Comparison of ENCODE assay signal across 8 mouse cellular contexts in the genomic region with DNA sequence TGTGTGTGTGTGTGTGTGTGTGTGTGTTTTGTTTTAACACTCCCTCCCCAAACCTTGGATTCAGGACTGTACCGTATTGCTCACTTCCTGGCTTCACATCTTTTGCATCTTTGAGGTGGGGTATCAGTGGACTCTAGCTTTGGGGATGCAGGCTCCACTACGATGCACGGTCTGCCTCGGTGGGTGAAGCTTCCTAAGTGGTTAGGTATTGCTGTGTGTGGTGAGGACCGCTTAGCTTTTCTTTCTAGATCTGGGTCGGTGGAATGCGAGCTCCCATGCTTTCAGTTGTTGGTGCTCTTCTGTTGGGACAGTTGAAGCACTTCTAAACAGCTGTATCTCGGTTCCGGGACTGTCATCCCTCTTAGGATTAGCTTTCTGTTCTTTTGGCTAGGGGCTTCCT. TPM values are rescaled to one million over a fixed set of nuclear protein-coding genes. Genes with fewer than 3 reads are reported as not detected.
DNase-seq lines count a peak whose midpoint lies in the region; ATAC-seq and TF ChIP-seq lines count a peak whose summit lies in the region.

No protein-coding gene starts in this region.

- H3K4me1 ChIP-seq in testis, adult 2 months (ENCODE audit: control insufficient read depth, insufficient read depth, low read length) = peaks cover 10% of the 10 kb centered on the region
- peaks cover 38% of the 10 kb centered on the region for H3K4me1 ChIP-seq in limb, embryonic 13.5 days
- H3K4me1 ChIP-seq in stomach, embryonic 15.5 days = peaks cover 27% of the 10 kb centered on the region

- peak overlapping the region; percentile 89 for H3K4me2 ChIP-seq in limb, embryonic 13.5 days (replicated peaks)
- H3K4me2 ChIP-seq in stomach, embryonic 15.5 days = peak overlapping the region; percentile 72

- H3K36me3 ChIP-seq in testis, adult 2 months (ENCODE audit: control insufficient read depth, insufficient read depth, low read length) = no peaks in the 10 kb centered on the region; the same call in 1 of the 2 replicates
- H3K36me3 ChIP-seq in limb, embryonic 13.5 days = peaks cover 42% of the 10 kb centered on the region
- peaks cover 16% of the 10 kb centered on the region for H3K36me3 ChIP-seq in stomach, embryonic 15.5 days

- peak overlapping the region; percentile 98 for H3K27ac ChIP-seq in testis, adult 2 months (ENCODE audit: control insufficient read depth, insufficient read depth, low read depth, low read length)
- peak overlapping the region; percentile 97; the same call in 1 of the 2 replicates for H3K27ac ChIP-seq in limb, embryonic 13.5 days
- 0 out of 2 replicates have a peak overlapping the region, but pooled peaks have one; percentile 99 for H3K27ac ChIP-seq in stomach, embryonic 15.5 days

- peak overlapping the region; percentile 99 for H3K9ac ChIP-seq in limb, embryonic 13.5 days
- H3K9ac ChIP-seq in stomach, embryonic 15.5 days = peak overlapping the region; percentile 100

- no peak for TF ChIP-seq CTCF in testis, adult 2 months (IDR thresholded peaks at IDR 0.05; ENCODE audit: control insufficient read depth, insufficient read depth, insufficient replicate concordance, low read depth, low read length)

- peak; percentile 26 for DNase-seq in CD4-positive, CD25-positive, alpha-beta regulatory T cell, adult 2 months (ENCODE audit: low read depth, low spot score)
- DNase-seq in testis, postnatal 14 days (ENCODE audit: low spot score) = no peak

- WGBS in limb, embryonic 13.5 days = 18% methylated on average over 9 of the region's 9 CpGs
- WGBS in stomach, embryonic 15.5 days = 10% methylated on average over 9 of the region's 9 CpGs

- H3K9me3 ChIP-seq in limb, embryonic 13.5 days = no peaks in the 10 kb centered on the region
- H3K9me3 ChIP-seq in stomach, embryonic 15.5 days = no peaks in the 10 kb centered on the region

- no peak for TF ChIP-seq POLR2A in testis, adult 2 months (IDR thresholded peaks at IDR 0.05; ENCODE audit: control insufficient read depth, low read depth, low read length)

- H3K27me3 ChIP-seq in testis, adult 2 months (ENCODE audit: control insufficient read depth, insufficient read depth, low read length) = no peaks in the 10 kb centered on the region
- H3K27me3 ChIP-seq in limb, embryonic 13.5 days = no peaks in the 10 kb centered on the region
- H3K27me3 ChIP-seq in stomach, embryonic 15.5 days (replicated peaks) = no peaks in the 10 kb centered on the region

- H3K4me3 ChIP-seq in testis, adult 2 months (ENCODE audit: control insufficient read depth, low read depth, low read length) = peak overlapping the region; percentile 99
- H3K4me3 ChIP-seq in limb, embryonic 13.5 days = peak overlapping the region; percentile 98
- H3K4me3 ChIP-seq in stomach, embryonic 15.5 days (replicated peaks) = peak overlapping the region; percentile 98

- ATAC-seq in CD4-positive, CD25-positive, alpha-beta regulatory T cell, adult 4 months = no peak
- no peak for ATAC-seq in limb, embryonic 13.5 days (ENCODE audit: low FRiP score, low read depth)
- ATAC-seq in stomach, embryonic 15.5 days (ENCODE audit: insufficient read depth, low FRiP score, low read depth) = no peak
- no peak for ATAC-seq in cerebellum, adult (ENCODE audit: insufficient number of reproducible peaks, low FRiP score, low TSS enrichment)
- no peak for ATAC-seq in megakaryocyte progenitor cell, adult 5-6 weeks (replicated peaks; ENCODE audit: poor library complexity)

RNA-seq across cellular contexts. Expression of gene Cnot3, which starts 1.1 kb away (rescaled TPM):
- polyA plus RNA-seq in CD4-positive, CD25-positive, alpha-beta regulatory T cell, adult 4 months (2017; shearing (Covaris generic)) = 10 to 100 TPM; 30.3 to 50.6 TPM
- 26.3 and 27.1 TPM in 2 replicates for polyA plus RNA-seq in testis, adult 2 months (2012; rRNA removed)
- polyA plus RNA-seq in limb, embryonic 13.5 days (2015; fragmentation: Nextera tagmentation; extraction: Ambion mirVana) = 63.7 and 66.8 TPM in 2 replicates
- 44.6 and 46.4 TPM in 2 replicates for polyA plus RNA-seq in stomach, embryonic 15.5 days (2015; fragmentation: Nextera tagmentation; extraction: Ambion mirVana)
- total RNA-seq in megakaryocyte progenitor cell, adult 5-6 weeks (2015) = 114 and 122 TPM in 2 replicates
- total RNA-seq in megakaryocyte progenitor cell, adult 5-6 weeks (2017) = 20.0 and 25.3 TPM in 2 replicates

RNA-seq across cellular contexts. Expression of gene Prpf31, which starts 16.4 kb away (rescaled TPM):
- 100 to 1,000 TPM in 1 of 2 experiments, 10 to 100 TPM in 1; 95.1 to 114 TPM for polyA plus RNA-seq in CD4-positive, CD25-positive, alpha-beta regulatory T cell, adult 4 months (2017; shearing (Covaris generic))
- 24.8 and 26.4 TPM in 2 replicates for polyA plus RNA-seq in testis, adult 2 months (2012; rRNA removed)
- polyA plus RNA-seq in limb, embryonic 13.5 days (2015; fragmentation: Nextera tagmentation; extraction: Ambion mirVana) = 121 and 124 TPM in 2 replicates
- 82.5 and 90.0 TPM in 2 replicates for polyA plus RNA-seq in stomach, embryonic 15.5 days (2015; fragmentation: Nextera tagmentation; extraction: Ambion mirVana)
- 33.0 and 37.3 TPM in 2 replicates for total RNA-seq in megakaryocyte progenitor cell, adult 5-6 weeks (2015)
- total RNA-seq in megakaryocyte progenitor cell, adult 5-6 weeks (2017) = 113 and 130 TPM in 2 replicates

RNA-seq across cellular contexts. Expression of gene Tfpt, which starts 16.5 kb away (rescaled TPM):
- polyA plus RNA-seq in CD4-positive, CD25-positive, alpha-beta regulatory T cell, adult 4 months (2017; shearing (Covaris generic)) = 10 to 100 TPM; 16.0 to 21.3 TPM
- polyA plus RNA-seq in testis, adult 2 months (2012; rRNA removed) = 17.2 and 18.1 TPM in 2 replicates
- polyA plus RNA-seq in limb, embryonic 13.5 days (2015; fragmentation: Nextera tagmentation; extraction: Ambion mirVana) = 29.5 and 29.8 TPM in 2 replicates
- polyA plus RNA-seq in stomach, embryonic 15.5 days (2015; fragmentation: Nextera tagmentation; extraction: Ambion mirVana) = 23.7 and 25.2 TPM in 2 replicates
- 16.8 and 31.8 TPM in 2 replicates for total RNA-seq in megakaryocyte progenitor cell, adult 5-6 weeks (2015)
- 34.4 and 44.2 TPM in 2 replicates for total RNA-seq in megakaryocyte progenitor cell, adult 5-6 weeks (2017)

RNA-seq across cellular contexts. Expression of gene Leng1, which starts 19.5 kb away (rescaled TPM):
- polyA plus RNA-seq in CD4-positive, CD25-positive, alpha-beta regulatory T cell, adult 4 months (2017; shearing (Covaris generic)) = 1 to 10 TPM; 6.8 to 8.6 TPM
- 5.2 and 5.7 TPM in 2 replicates for polyA plus RNA-seq in testis, adult 2 months (2012; rRNA removed)
- polyA plus RNA-seq in limb, embryonic 13.5 days (2015; fragmentation: Nextera tagmentation; extraction: Ambion mirVana) = 19.0 and 20.3 TPM in 2 replicates
- 17.7 and 18.3 TPM in 2 replicates for polyA plus RNA-seq in stomach, embryonic 15.5 days (2015; fragmentation: Nextera tagmentation; extraction: Ambion mirVana)
- 6.1 and 9.4 TPM in 2 replicates for total RNA-seq in megakaryocyte progenitor cell, adult 5-6 weeks (2015)
- total RNA-seq in megakaryocyte progenitor cell, adult 5-6 weeks (2017) = 7.9 and 10.3 TPM in 2 replicates

RNA-seq across cellular contexts. Expression of gene Ndufa3, which starts 29.0 kb away (rescaled TPM):
- 100 to 1,000 TPM; 538 to 754 TPM for polyA plus RNA-seq in CD4-positive, CD25-positive, alpha-beta regulatory T cell, adult 4 months (2017; shearing (Covaris generic))
- polyA plus RNA-seq in testis, adult 2 months (2012; rRNA removed) = 99.6 and 122 TPM in 2 replicates
- 435 and 440 TPM in 2 replicates for polyA plus RNA-seq in limb, embryonic 13.5 days (2015; fragmentation: Nextera tagmentation; extraction: Ambion mirVana)
- 456 and 472 TPM in 2 replicates for polyA plus RNA-seq in stomach, embryonic 15.5 days (2015; fragmentation: Nextera tagmentation; extraction: Ambion mirVana)
- 273 and 300 TPM in 2 replicates for total RNA-seq in megakaryocyte progenitor cell, adult 5-6 weeks (2015)
- total RNA-seq in megakaryocyte progenitor cell, adult 5-6 weeks (2017) = 219 and 232 TPM in 2 replicates
